Mouse (Mus musculus) Patski (cell line): ENCODE results near the gene 1700019N19Rik. TPM values are rescaled to one million over a fixed set of nuclear protein-coding genes. Genes with fewer than 3 reads are reported as not detected.

ENCODE experiments used
- ATAC-seq: fragments of 100-300 bp; one replicate; pipeline ENCODE4 v1.8.0; 2021
- CTCF ChIA-PET: fragments of 350-600 bp; sonication (Branson Sonifier 250); formaldehyde crosslinking; loops from one replicate; lab custom pipeline; 2022; ENCODE audit warnings: inconsistent platforms; lab: Charles Lee
- POLR2A ChIA-PET: fragments of 350-600 bp; sonication (Branson Sonifier 250); formaldehyde crosslinking; loops from one replicate; lab custom pipeline; 2022; ENCODE audit warnings: antibody characterized with exemption, inconsistent platforms; lab: Charles Lee
- DNase-seq: peaks from one replicate; pipeline ENCODE4 v3.0.0-alpha.2; 2011; ENCODE audit warnings: low read depth, low spot score
- H3K27me3 ChIP-seq: fragments of 371-371 bp; one replicate; pipeline ENCODE4 v1.5.1; 2021
- CTCF ChIP-seq: fragments of 100-300 bp; IDR thresholded peaks from one replicate; pipeline ENCODE4 v1.5.1; 2021
- in situ Hi-C: fragments of 300-500 bp; cut with MboI; formaldehyde crosslinking; loops from 3 replicates; pipeline ENCODE4 v1.11.1; 2018; ENCODE audit warnings: low pct_unique_long_range_greater_than_20kb, mixed read lengths
- polyA plus RNA-seq: library from polyadenylated mRNA; unstranded; gene quantifications from one replicate; pipeline ENCODE4 v1.2.3, GENCODE M21; 2021

Gene 1700019N19Rik
- polyA plus RNA-seq, 1 experiment from 2014 or later = not detected

DNA sequence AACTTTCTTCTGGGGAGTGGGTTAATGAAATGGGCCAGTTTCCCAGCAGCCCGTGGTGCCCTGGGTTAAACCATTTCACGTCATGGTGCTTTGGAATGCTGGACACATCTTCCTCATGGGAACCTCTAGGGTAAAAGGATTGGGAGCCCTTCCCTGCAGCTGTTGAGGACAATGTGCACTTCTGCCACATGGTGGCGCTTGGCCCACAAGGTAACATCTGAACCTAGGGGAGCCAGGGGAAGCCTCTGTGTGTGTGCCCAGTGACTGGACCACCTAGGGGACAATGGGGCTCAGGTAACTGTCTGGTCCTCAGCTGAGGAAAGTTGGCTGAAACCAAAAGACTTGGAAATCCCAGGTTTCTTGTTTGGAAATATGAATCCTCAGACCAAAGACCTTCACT, 12.1 kb upstream of the 1700019N19Rik start:
- DNase-seq (no peak), ATAC-seq (peak; percentile 60)
- in situ Hi-C loops = loop anchor here (5.0 to 10.0 kb wide), 2 partner anchors 101 to 398 kb away; no protein-coding TSS in a partner anchor
- peaks cover 15% of the 10 kb centered on the region for H3K27me3 ChIP-seq
- CTCF ChIA-PET = interaction anchor here (1.1 to 7.8 kb wide), 4 partner anchors 33 to 105 kb away, joined by 3 to 51 read pairs (median 6); no protein-coding TSS in a partner anchor
- TF ChIP-seq CTCF = peak; percentile 85
- POLR2A ChIA-PET = no interaction called here

GRCm38 (mm10) chr19:58805191-58805779, 11.0 kb upstream of the 1700019N19Rik start:
- POLR2A ChIA-PET = no interaction called here
- in situ Hi-C loops = loop anchor here (5.0 to 10.0 kb wide), 2 partner anchors 102 to 400 kb away; no protein-coding TSS in a partner anchor

DNA sequence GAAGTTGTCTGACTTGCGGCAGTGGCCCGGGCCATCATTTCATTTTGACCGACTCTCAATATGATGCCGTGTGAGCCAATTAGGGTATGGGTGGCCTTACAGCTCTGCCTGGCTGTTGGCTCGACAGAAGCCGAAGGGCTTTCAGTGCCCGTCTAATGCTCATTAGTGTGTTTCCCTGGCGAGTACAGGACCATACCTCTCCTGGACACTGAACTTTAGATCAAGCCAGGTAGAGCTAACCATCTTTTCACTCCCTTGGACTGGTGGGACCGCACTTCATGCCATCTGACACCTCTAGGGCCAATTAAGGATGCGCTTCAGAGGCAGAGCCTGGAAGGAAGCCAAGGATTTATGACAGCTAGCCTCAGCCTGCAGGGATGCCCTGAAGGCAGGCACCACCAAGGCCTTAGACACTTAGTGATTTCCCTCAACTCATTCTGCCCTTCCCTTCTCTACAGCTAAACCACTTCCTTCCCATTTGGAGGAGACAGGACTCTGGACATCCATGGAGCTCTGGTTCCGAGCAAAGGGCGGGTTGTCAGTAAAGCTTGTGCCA, 931 bp upstream of the 1700019N19Rik start:
- POLR2A ChIA-PET = no interaction called here

More at GRCm38 (mm10) chr19:58805191-58805779, 11.0 kb upstream of the 1700019N19Rik start:
- DNase-seq (no peak), ATAC-seq (no peak)
- peaks cover 19% of the 10 kb centered on the region for H3K27me3 ChIP-seq
- TF ChIP-seq CTCF = no peak
- CTCF ChIA-PET = interaction anchor here (7.8 kb wide), 1 partner anchor 99 kb away, joined by 51 read pairs; no protein-coding TSS in a partner anchor

GRCm38 (mm10) chr19:58789194-58789593, 5.1 kb downstream of the 1700019N19Rik start:
- in situ Hi-C loops = no loop called here

More for the DNA sequence above, 931 bp upstream of the 1700019N19Rik start:
- in situ Hi-C loops = no loop called here
- DNase-seq = no peak
- no peak for TF ChIP-seq CTCF
- CTCF ChIA-PET = no interaction called here
- H3K27me3 ChIP-seq = peaks cover 27% of the 10 kb centered on the region
- ATAC-seq = no peak

DNA sequence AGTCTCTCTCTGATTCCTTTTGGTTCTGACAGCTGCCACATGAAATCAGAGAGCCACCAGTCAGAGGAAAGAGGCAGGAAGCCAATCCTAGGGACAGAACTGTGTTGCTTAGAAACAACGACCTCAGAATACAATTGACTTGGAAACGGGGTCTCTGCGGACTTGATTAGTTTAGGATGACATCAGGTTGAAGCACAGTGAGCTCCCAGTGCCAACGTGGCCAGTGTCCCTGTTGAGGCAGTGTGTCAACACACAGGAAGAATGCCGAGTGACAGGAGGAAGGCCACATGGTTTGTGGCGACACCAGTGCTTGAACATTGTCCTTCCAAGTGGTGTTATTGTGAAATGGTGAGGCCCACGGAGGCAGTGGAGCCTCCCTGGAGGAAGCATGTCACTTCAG, 10.3 kb downstream of the 1700019N19Rik start:
- POLR2A ChIA-PET = no interaction called here
- CTCF ChIA-PET = no interaction called here
- DNase-seq = no peak
- TF ChIP-seq CTCF = no peak
- no peak for ATAC-seq
- H3K27me3 ChIP-seq = peaks cover 35% of the 10 kb centered on the region
- in situ Hi-C loops = no loop called here

More at GRCm38 (mm10) chr19:58789194-58789593, 5.1 kb downstream of the 1700019N19Rik start:
- ChIA-PET POLR2A (no interaction called here), CTCF (interaction anchor here (1.7 kb wide), 1 partner anchor 19 kb away, joined by 3 read pairs; no protein-coding TSS in a partner anchor)
- TF ChIP-seq CTCF = no peak
- ATAC-seq (no peak), DNase-seq (no peak)
- peaks cover 44% of the 10 kb centered on the region for H3K27me3 ChIP-seq

DNA sequence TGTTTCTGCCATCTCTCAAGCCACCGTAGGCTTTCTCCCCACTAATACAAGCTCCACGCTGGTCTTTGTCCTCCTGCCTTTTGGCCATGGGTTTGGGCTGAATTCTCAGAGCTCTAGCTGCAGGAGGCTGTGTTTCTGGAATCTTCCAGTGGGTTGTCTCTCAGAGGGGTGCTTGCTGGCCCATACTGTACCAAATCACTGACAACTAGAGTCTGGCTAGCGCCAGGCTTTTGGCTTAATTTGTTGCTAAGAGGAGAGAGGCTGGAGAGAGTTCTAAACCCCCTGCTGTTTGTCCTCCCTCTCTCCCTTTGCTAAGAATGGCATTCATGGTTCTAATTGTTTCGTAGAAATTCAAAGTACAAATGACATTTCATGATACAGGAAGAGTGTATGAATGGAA, 12.7 kb downstream of the 1700019N19Rik start:
- POLR2A ChIA-PET = no interaction called here
- no peak for ATAC-seq
- CTCF ChIA-PET = no interaction called here
- peaks cover 36% of the 10 kb centered on the region for H3K27me3 ChIP-seq
- DNase-seq = no peak
- in situ Hi-C loops = no loop called here
- TF ChIP-seq CTCF = no peak

- no peak for TF ChIP-seq CTCF
- no peak for ATAC-seq
- in situ Hi-C loops = no loop called here
- peaks cover 40% of the 10 kb centered on the region for H3K27me3 ChIP-seq
- no peak for DNase-seq
- ChIA-PET POLR2A (no interaction called here), CTCF (no interaction called here)
Measured at GRCm38 (mm10) chr19:58776461-58776860, 17.8 kb downstream of the 1700019N19Rik start.

DNA sequence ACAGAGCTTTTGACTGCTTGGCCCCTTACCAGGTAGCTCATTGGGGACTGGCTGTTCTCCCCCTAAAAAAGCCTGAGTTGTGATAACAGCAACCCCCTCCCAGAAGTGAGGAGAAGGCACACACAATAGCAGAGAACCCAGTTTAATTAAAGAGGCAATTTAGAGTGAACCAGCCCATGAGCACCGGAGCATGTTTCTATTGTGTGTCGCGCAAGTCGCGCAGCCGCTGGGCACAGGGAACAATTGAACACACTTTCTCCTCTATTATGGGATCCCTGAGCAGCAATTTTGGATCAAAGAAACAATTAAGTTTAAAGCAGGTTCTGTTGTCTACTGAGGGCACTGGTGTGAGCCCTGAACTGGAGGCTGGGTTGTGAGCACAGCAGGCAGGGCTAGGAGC, 26.9 kb downstream of the 1700019N19Rik start:
- in situ Hi-C loops = no loop called here
- no peak for TF ChIP-seq CTCF
- CTCF ChIA-PET = no interaction called here
- ATAC-seq (no peak), DNase-seq (no peak)
- POLR2A ChIA-PET = no interaction called here
- peaks cover 35% of the 10 kb centered on the region for H3K27me3 ChIP-seq

DNA sequence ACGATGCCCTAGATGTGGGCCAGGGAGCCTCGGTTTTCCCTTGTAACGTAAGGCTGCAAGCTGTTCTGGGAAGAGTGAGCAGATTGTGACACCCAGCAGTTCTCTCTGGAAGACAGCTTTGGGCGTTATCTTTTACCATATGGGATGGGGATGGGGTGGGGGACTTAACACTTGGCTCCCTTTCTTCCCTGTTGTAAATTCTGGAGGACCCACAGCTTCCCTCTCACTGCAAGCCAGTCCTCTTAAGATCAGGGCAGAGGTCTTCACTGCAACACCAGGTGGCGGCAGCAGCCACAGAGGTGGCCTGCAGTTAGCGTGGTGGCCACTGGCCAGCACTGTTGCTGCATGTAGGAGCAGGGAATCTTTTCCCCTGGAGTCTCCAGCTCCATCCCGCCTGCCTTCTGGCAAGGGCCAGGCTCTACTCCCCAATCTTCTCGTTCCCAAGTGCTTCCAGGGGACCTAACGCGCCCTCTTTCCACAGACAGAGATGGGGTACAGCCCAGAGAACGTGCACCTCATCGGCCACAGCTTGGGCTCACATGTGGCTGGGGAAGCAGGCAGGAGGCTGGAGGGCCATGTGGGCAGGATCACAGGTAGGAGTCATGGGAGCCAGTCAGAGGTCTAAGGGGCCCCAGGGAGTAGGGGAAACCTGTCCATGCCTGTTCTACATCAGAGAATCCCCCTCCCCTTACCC, 31.3 kb downstream of the 1700019N19Rik start:
- ChIA-PET CTCF (interaction anchor here (1.2 to 1.6 kb wide), 2 partner anchors 148 to 436 kb away, joined by 3 read pairs; no protein-coding TSS in a partner anchor), POLR2A (interaction anchor here (0.5 to 1.1 kb wide), 2 partner anchors 15 to 60 kb away, joined by 3 read pairs; no protein-coding TSS in a partner anchor)
- H3K27me3 ChIP-seq = peaks cover 23% of the 10 kb centered on the region
- TF ChIP-seq CTCF = peak; percentile 89
- no peak for DNase-seq
- ATAC-seq = peak; percentile 36
- in situ Hi-C loops = loop anchor here (5.0 kb wide), 1 partner anchor 149 kb away; no protein-coding TSS in a partner anchor

DNA sequence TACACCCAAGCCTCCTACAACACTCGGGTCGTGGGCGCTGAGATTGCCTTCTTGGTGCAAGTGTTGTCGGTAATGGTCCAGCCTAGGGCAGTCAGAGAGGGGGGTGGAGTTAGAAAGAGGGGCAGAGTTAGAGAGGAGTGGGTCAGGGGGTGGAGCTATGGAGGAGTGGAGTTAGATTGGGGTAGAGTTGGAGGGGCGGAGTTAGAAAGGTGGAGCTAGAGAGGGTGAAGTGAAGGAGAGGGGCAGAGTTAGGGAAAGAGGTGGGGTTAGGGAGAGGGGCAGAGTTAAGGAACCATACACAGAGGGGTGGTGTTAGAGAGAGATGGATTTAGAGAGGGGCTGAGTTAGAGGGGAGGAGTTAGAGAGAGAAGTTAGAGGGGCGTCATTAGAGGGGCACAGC, 31.9 kb downstream of the 1700019N19Rik start:
- peaks cover 17% of the 10 kb centered on the region for H3K27me3 ChIP-seq
- ATAC-seq (no peak), DNase-seq (no peak)
- no peak for TF ChIP-seq CTCF
- ChIA-PET POLR2A (interaction anchor here (0.5 kb wide), 1 partner anchor 16 kb away, joined by 3 read pairs; no protein-coding TSS in a partner anchor), CTCF (interaction anchor here (1.2 kb wide), 1 partner anchor 437 kb away, joined by 3 read pairs; no protein-coding TSS in a partner anchor)
- in situ Hi-C loops = loop anchor here (5.0 kb wide), 1 partner anchor 150 kb away; no protein-coding TSS in a partner anchor
